In the genomic region with DNA sequence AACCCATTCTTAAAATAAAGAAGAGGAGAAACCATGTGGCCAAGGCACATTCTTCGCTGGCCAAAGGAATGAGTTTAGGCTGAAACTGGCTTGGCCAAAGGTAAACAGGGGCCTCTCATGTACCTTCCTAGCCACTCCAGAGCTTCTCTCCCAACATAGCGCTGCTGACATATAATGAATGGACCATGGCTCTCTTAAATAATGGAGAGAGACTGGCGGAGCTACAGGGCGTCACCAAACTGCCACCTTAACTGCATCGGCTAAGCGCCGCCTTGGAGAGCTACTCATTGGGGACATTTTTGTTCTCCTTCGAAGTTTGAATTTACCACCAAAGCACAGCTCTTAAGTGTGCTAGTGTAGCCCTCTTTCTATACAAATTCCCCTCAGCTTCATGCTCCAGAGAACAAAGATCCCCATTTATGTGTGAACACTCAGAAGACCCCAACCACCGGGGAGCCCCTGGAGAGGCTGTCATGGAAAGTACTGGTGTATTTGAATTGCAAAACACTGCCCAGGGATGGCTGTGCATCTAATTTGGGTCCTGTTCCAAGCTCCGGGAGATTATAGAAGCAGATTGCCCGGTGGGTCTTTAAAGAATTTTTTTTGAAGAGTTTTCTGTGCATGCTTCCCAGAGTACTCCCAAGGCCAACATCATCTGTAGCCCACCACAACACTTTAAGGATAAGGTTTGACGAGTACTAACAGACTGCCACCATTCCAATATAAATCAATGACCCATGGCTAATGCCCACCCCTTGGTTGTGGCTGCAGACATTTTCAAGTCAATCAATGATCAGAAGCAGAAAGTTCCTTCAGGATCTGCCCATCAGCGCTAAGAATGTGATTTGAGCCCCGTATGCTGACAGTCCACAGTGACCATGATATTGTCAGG, we compare ENCODE assay signal across 19 mouse cellular contexts.
DNase-seq lines count a peak whose midpoint lies in the region; ATAC-seq and TF ChIP-seq lines count a peak whose summit lies in the region.
"Had no signal": no experiment of that assay in that cellular context is flagged by ENCODE, and none has a peak within 500 bp of the region (broad histone marks: within the 10 kb centered on the region; RNA-seq: fewer than 3 reads in every experiment).

No protein-coding gene starts in this region.

- peak; percentile 53 for ATAC-seq in forebrain, embryonic 11.5 days (replicated peaks; ENCODE audit: low FRiP score)
- ATAC-seq in forebrain, embryonic 16.5 days = peak; percentile 81
- peak; percentile 52 for ATAC-seq in neural tube, embryonic 12.5 days (ENCODE audit: low FRiP score, low read depth)
- ATAC-seq in heart, embryonic 12.5 days (ENCODE audit: insufficient number of reproducible peaks, low FRiP score) = no peak
- ATAC-seq: intestine, postnatal 0 days had no signal

- no peaks in the 10 kb centered on the region for H3K27me3 ChIP-seq in forebrain, embryonic 11.5 days (ENCODE audit: control insufficient read depth, insufficient read depth, low read length)
- H3K27me3 ChIP-seq in forebrain, embryonic 10.5 days (ENCODE audit: poor library complexity, severe bottlenecking) = peaks cover 21% of the 10 kb centered on the region; the same call in 1 of the 2 replicates
- H3K27me3 ChIP-seq in forebrain, embryonic 16.5 days (replicated peaks; ENCODE audit: control insufficient read depth, insufficient read depth, low read length) = no peaks in the 10 kb centered on the region
- H3K27me3 ChIP-seq in neural tube, embryonic 12.5 days (replicated peaks) = no peaks in the 10 kb centered on the region
- H3K27me3 ChIP-seq in heart, embryonic 12.5 days (replicated peaks) = no peaks in the 10 kb centered on the region
- no peaks in the 10 kb centered on the region for H3K27me3 ChIP-seq in heart, adult 2 months (ENCODE audit: control insufficient read depth, insufficient read depth, low read length)
- H3K27me3 ChIP-seq: stomach, embryonic 15.5 days had no signal

- no peak overlapping the region for H3K4me2 ChIP-seq in forebrain, embryonic 11.5 days (ENCODE audit: low read depth, low read length, severe bottlenecking)
- no peak overlapping the region; the same call in 1 of the 2 replicates for H3K4me2 ChIP-seq in forebrain, embryonic 16.5 days (ENCODE audit: low read length)
- H3K4me2 ChIP-seq in neural tube, embryonic 12.5 days (replicated peaks) = peak overlapping the region; percentile 27; the same call in 1 of the 2 replicates
- H3K4me2 ChIP-seq in heart, embryonic 12.5 days = no peak overlapping the region
- H3K4me2 ChIP-seq: heart, embryonic 11.5 days; lung, embryonic 14.5 days; stomach, embryonic 15.5 days had no signal

- TF ChIP-seq CTCF in heart, adult 2 months (IDR thresholded peaks at IDR 0.05) = no peak

- WGBS in forebrain, embryonic 11.5 days = 70% methylated on average over 14 of the region's 14 CpGs
- WGBS in forebrain, embryonic 10.5 days = 85% methylated on average over 14 of the region's 14 CpGs
- WGBS in forebrain, embryonic 16.5 days = 40% methylated on average over 14 of the region's 14 CpGs
- 34% methylated on average over 14 of the region's 14 CpGs for WGBS in neural tube, embryonic 12.5 days
- 85% methylated on average over 14 of the region's 14 CpGs for WGBS in heart, embryonic 12.5 days
- WGBS in heart, adult 2 months = 90% methylated on average over 14 of the region's 14 CpGs

- 0 out of 2 replicates have a peak overlapping the region, but pooled peaks have one; percentile 37 for H3K27ac ChIP-seq in forebrain, embryonic 11.5 days (ENCODE audit: low read depth, low read length)
- no peak overlapping the region for H3K27ac ChIP-seq in forebrain, embryonic 10.5 days
- H3K27ac ChIP-seq in forebrain, embryonic 16.5 days (ENCODE audit: low read length) = peak overlapping the region; percentile 18; the same call in 1 of the 2 replicates
- H3K27ac ChIP-seq in neural tube, embryonic 12.5 days = no peak overlapping the region
- H3K27ac ChIP-seq in heart, embryonic 12.5 days (ENCODE audit: poor library complexity, severe bottlenecking) = no peak overlapping the region
- no peak overlapping the region for H3K27ac ChIP-seq in heart, adult 2 months
- H3K27ac ChIP-seq: stomach, embryonic 15.5 days had no signal

- intact Hi-C loops in heart, adult 2 months (cut with DNase I) = no loop called here

- H3K9me3 ChIP-seq in forebrain, embryonic 11.5 days (ENCODE audit: control insufficient read depth, low read length) = no peaks in the 10 kb centered on the region
- no peaks in the 10 kb centered on the region for H3K9me3 ChIP-seq in forebrain, embryonic 10.5 days
- H3K9me3 ChIP-seq in forebrain, embryonic 16.5 days (ENCODE audit: control insufficient read depth, low read length) = no peaks in the 10 kb centered on the region
- H3K9me3 ChIP-seq in neural tube, embryonic 12.5 days = no peaks in the 10 kb centered on the region
- H3K9me3 ChIP-seq in heart, embryonic 12.5 days (replicated peaks) = no peaks in the 10 kb centered on the region
- H3K9me3 ChIP-seq: stomach, embryonic 15.5 days had no signal

- H3K9ac ChIP-seq in forebrain, embryonic 11.5 days (ENCODE audit: low read length) = no peak overlapping the region
- H3K9ac ChIP-seq in forebrain, embryonic 16.5 days (replicated peaks; ENCODE audit: low read depth, low read length) = no peak overlapping the region
- no peak overlapping the region for H3K9ac ChIP-seq in neural tube, embryonic 12.5 days
- no peak overlapping the region for H3K9ac ChIP-seq in heart, embryonic 12.5 days
- H3K9ac ChIP-seq in heart, adult 2 months (ENCODE audit: low read depth, low read length) = no peak overlapping the region
- H3K9ac ChIP-seq: lung, embryonic 14.5 days; stomach, embryonic 15.5 days had no signal

- no peak for DNase-seq in forebrain, embryonic 11.5 days (ENCODE audit: low spot score)
- no peak for DNase-seq in forebrain, embryonic 10.5 days (ENCODE audit: extremely low spot score, low spot score)
- DNase-seq in mesoderm, embryonic 11.5 days (ENCODE audit: low read depth, low spot score) = peak; percentile 25
- DNase-seq in adrenal gland, postnatal 10 days = no peak
- DNase-seq in heart, adult 2 months = no peak
- DNase-seq: gastrocnemius, postnatal 10 days; heart, postnatal 36 days; kidney, postnatal 25 days; liver; lung, embryonic 14.5 days; spleen, adult 18-20 months; thymus, postnatal 14 days had no signal

- TF ChIP-seq POLR2A in heart, adult 2 months (IDR thresholded peaks at IDR 0.05; ENCODE audit: insufficient read depth, low read depth, low read length) = no peak

- H3K4me1 ChIP-seq in forebrain, embryonic 11.5 days (replicated peaks; ENCODE audit: control insufficient read depth, insufficient read depth, low read length) = no peaks in the 10 kb centered on the region; the same call in 1 of the 2 replicates
- H3K4me1 ChIP-seq in forebrain, embryonic 10.5 days = peaks cover 27% of the 10 kb centered on the region
- H3K4me1 ChIP-seq in forebrain, embryonic 16.5 days (replicated peaks; ENCODE audit: control insufficient read depth, insufficient read depth, low read length) = peaks cover 17% of the 10 kb centered on the region
- peaks cover 24% of the 10 kb centered on the region for H3K4me1 ChIP-seq in neural tube, embryonic 12.5 days
- peaks cover 7% of the 10 kb centered on the region for H3K4me1 ChIP-seq in heart, embryonic 12.5 days (replicated peaks)
- H3K4me1 ChIP-seq in heart, adult 2 months (ENCODE audit: control insufficient read depth, insufficient read depth, low read length) = no peaks in the 10 kb centered on the region
- H3K4me1 ChIP-seq: megakaryocyte, embryonic 14.5 days; stomach, embryonic 15.5 days had no signal

- H3K4me3 ChIP-seq in forebrain, embryonic 11.5 days (ENCODE audit: low read depth, low read length) = no peak overlapping the region
- no peak overlapping the region for H3K4me3 ChIP-seq in forebrain, embryonic 10.5 days
- no peak overlapping the region for H3K4me3 ChIP-seq in forebrain, embryonic 16.5 days (replicated peaks; ENCODE audit: low read length)
- H3K4me3 ChIP-seq in neural tube, embryonic 12.5 days = no peak overlapping the region
- no peak overlapping the region for H3K4me3 ChIP-seq in heart, embryonic 12.5 days
- no peak overlapping the region for H3K4me3 ChIP-seq in heart, adult 2 months
- H3K4me3 ChIP-seq: megakaryocyte, embryonic 14.5 days; stomach, embryonic 15.5 days had no signal

- no peaks in the 10 kb centered on the region for H3K36me3 ChIP-seq in forebrain, embryonic 11.5 days (ENCODE audit: control insufficient read depth, insufficient read depth, low read length)
- H3K36me3 ChIP-seq in forebrain, embryonic 10.5 days (replicated peaks) = no peaks in the 10 kb centered on the region
- no peaks in the 10 kb centered on the region for H3K36me3 ChIP-seq in forebrain, embryonic 16.5 days (ENCODE audit: control insufficient read depth, insufficient read depth)
- no peaks in the 10 kb centered on the region for H3K36me3 ChIP-seq in neural tube, embryonic 12.5 days
- H3K36me3 ChIP-seq in heart, embryonic 12.5 days = no peaks in the 10 kb centered on the region
- H3K36me3 ChIP-seq in heart, adult 2 months (ENCODE audit: control insufficient read depth, insufficient read depth, low read length) = no peaks in the 10 kb centered on the region
- H3K36me3 ChIP-seq: stomach, embryonic 15.5 days had no signal

- H3K79me2 ChIP-seq in heart, adult 2 months (replicated peaks; ENCODE audit: control insufficient read depth, insufficient read depth, low read length) = no peaks in the 10 kb centered on the region

- TF ChIP-seq EP300 in heart, adult 2 months (IDR thresholded peaks at IDR 0.05; ENCODE audit: insufficient read depth, low read depth, low read length) = no peak

Comparison
In these comparisons a context has a peak if more than half of its experiments do, and no peak if none do; other contexts are left out.
1. H3K27ac ChIP-seq: peak in forebrain, embryonic 11.5 days (single experiment) and forebrain, embryonic 16.5 days (single experiment); none in forebrain, embryonic 10.5 days (single experiment), neural tube, embryonic 12.5 days (single experiment), heart, embryonic 12.5 days (single experiment) and heart, adult 2 months (single experiment).